Mouse (Mus musculus): Measurements from ENCODE around the gene Kdm8.
"Not testable (repeated sequence)": the region's sequence is repeated elsewhere in the genome, so short reads cannot be mapped to it uniquely, and the experiment has no call there.

The Kdm8 gene

GRCm38 (mm10) chr7:125444464-125445401, at the start of gene Kdm8:
TSS of gene Kdm8 (plus strand) at chr7:125444676.
- DNase-seq (ENCODE audit: low spot score in 2 of 2) = peak; percentile 91 to 93

- no peak for DNase-seq (ENCODE audit: low spot score in 2 of 2)
Measured at GRCm38 (mm10) chr7:125398116-125398515, 46.4 kb upstream of the Kdm8 start.

GRCm38 (mm10) chr7:125398687-125399086, 45.8 kb upstream of the Kdm8 start:
- peak; percentile 31 to 37 for DNase-seq (ENCODE audit: low spot score in 2 of 2)

GRCm38 (mm10) chr7:125407136-125407535, 37.3 kb upstream of the Kdm8 start:
- DNase-seq (ENCODE audit: low spot score in 2 of 2) = no peak

GRCm38 (mm10) chr7:125415087-125415486, 29.4 kb upstream of the Kdm8 start:
- DNase-seq (ENCODE audit: low spot score in 2 of 2) = no peak

GRCm38 (mm10) chr7:125415776-125416175, 28.7 kb upstream of the Kdm8 start:
- DNase-seq (ENCODE audit: low spot score in 2 of 2) = no peak

- DNase-seq (ENCODE audit: low spot score in 2 of 2) = no peak
Measured at GRCm38 (mm10) chr7:125416762-125417161, 27.7 kb upstream of the Kdm8 start.

GRCm38 (mm10) chr7:125418413-125418812, 26.1 kb upstream of the Kdm8 start:
- DNase-seq (ENCODE audit: low spot score in 2 of 2) = no peak

- no peak for DNase-seq (ENCODE audit: low spot score in 2 of 2)
Measured at GRCm38 (mm10) chr7:125420190-125420589, 24.3 kb upstream of the Kdm8 start.

- DNase-seq (ENCODE audit: low spot score in 2 of 2) = no peak
Measured at GRCm38 (mm10) chr7:125421911-125422310, 22.6 kb upstream of the Kdm8 start.

GRCm38 (mm10) chr7:125423056-125423455, 21.4 kb upstream of the Kdm8 start:
- DNase-seq (ENCODE audit: low spot score in 2 of 2) = no peak

- no peak for DNase-seq (ENCODE audit: low spot score in 2 of 2)
Measured at GRCm38 (mm10) chr7:125427492-125428090, 16.9 kb upstream of the Kdm8 start.

GRCm38 (mm10) chr7:125428381-125428780, 16.1 kb upstream of the Kdm8 start:
- DNase-seq (ENCODE audit: low spot score in 2 of 2) = no peak

GRCm38 (mm10) chr7:125428816-125429500, 15.5 kb upstream of the Kdm8 start:
- DNase-seq (ENCODE audit: low spot score in 2 of 2) = not testable (repeated sequence)

- no peak for DNase-seq (ENCODE audit: low spot score in 2 of 2)
Measured at GRCm38 (mm10) chr7:125430170-125430842, 14.2 kb upstream of the Kdm8 start.

- DNase-seq (ENCODE audit: low spot score in 2 of 2) = no peak
Measured at GRCm38 (mm10) chr7:125433874-125434273, 10.6 kb upstream of the Kdm8 start.

GRCm38 (mm10) chr7:125434666-125435290, 9.7 kb upstream of the Kdm8 start:
- no peak for DNase-seq (ENCODE audit: low spot score in 2 of 2)

- DNase-seq (ENCODE audit: low spot score in 2 of 2) = no peak
Measured at GRCm38 (mm10) chr7:125442323-125442722, 2.2 kb upstream of the Kdm8 start.

GRCm38 (mm10) chr7:125444076-125444463, 406 bp upstream of the Kdm8 start:
- no peak for DNase-seq (ENCODE audit: low spot score in 2 of 2)

GRCm38 (mm10) chr7:125450678-125451077, 6.2 kb downstream of the Kdm8 start:
- DNase-seq (ENCODE audit: low spot score in 2 of 2) = no peak

GRCm38 (mm10) chr7:125451078-125451477, 6.6 kb downstream of the Kdm8 start:
- no peak for DNase-seq (ENCODE audit: low spot score in 2 of 2)
